Mouse (Mus musculus): ENCODE data around the gene Unc5c. TPM values are rescaled to one million over a fixed set of nuclear protein-coding genes. Genes with fewer than 3 reads are reported as not detected.

Unc5c gene
- total RNA-seq, 2 experiments from 2014 or later, result 0.08 to 0.22 TPM

DNA sequence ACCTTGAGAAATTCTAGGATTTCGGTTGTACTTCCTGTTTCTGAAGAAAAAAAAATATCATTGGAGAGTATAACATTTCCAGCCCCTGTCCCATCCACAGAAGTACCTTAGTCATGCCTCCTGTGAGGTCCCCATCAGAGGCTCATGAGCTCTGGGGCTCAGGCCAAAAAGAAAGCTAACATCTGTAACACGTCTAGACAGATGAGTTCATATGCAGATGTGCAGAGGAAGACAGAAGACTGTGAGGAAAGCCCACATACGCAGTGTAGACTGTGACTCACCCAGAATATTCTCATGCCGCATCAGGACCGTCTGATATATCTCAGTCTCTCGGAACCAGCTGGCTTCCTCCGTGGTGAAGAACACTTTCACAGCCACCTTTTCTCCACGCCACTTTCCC lies 392.1 kb downstream of the Unc5c start:
- intact Hi-C loops (cut with DNase I; ENCODE audit: low total_unique reads), result no loop called here
- no peak for DNase-seq

DNA sequence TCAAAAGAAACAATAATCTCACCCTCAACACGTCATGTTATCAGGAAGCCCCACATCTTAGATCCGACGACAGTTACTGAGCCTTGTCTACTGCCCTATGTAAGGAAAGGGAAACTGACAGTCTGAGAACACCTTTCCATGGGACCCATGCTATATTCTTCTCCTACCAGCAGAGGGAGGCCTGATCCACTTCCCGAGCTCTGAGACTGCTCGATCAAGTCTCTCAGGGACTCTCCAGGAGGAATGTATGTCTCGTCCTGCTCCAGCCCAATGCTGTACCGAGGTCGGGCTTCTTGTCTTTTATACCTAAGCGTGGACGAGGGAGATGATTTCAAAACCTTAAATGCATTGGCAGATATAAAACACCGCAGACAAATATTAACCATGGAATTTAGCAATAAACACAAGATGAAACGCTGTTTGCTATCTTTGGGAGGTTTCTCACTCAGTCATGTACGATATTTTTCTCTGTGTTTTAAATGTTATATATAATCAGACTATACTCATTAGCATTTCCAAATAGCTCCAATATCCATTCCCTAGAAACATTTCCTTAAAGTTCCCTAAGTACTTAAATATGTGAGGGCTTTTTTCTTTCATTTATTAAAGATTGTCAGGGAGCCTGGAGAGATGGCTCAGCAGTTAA lies 397.9 kb downstream of the Unc5c start:
- peak; percentile 23 for DNase-seq
- intact Hi-C loops (cut with DNase I; ENCODE audit: low total_unique reads), result loop anchor here (2.0 to 10.0 kb wide), 2 partner anchors 412 to 612 kb away; no protein-coding TSS in a partner anchor

DNA sequence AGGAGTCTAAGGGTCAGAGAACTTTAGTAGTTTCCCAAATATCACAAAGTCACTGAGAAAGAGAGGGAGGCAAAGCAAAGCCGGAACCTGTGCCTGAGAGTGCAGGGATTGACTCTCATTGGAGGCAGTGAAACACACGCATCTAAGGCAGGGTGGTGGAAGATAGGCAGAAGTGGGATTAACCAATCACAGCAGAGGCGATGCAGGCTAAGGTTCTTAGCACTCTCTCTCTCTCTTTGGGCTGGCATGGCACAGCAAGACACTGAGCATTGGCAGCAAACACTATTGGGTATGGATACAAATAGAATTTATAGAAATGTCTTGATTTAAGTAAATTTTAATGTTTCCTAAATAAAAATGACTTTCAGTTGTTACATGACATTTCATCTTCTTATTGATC lies 406.8 kb downstream of the Unc5c start:
- intact Hi-C loops (cut with DNase I; ENCODE audit: low total_unique reads), result no loop called here

DNA sequence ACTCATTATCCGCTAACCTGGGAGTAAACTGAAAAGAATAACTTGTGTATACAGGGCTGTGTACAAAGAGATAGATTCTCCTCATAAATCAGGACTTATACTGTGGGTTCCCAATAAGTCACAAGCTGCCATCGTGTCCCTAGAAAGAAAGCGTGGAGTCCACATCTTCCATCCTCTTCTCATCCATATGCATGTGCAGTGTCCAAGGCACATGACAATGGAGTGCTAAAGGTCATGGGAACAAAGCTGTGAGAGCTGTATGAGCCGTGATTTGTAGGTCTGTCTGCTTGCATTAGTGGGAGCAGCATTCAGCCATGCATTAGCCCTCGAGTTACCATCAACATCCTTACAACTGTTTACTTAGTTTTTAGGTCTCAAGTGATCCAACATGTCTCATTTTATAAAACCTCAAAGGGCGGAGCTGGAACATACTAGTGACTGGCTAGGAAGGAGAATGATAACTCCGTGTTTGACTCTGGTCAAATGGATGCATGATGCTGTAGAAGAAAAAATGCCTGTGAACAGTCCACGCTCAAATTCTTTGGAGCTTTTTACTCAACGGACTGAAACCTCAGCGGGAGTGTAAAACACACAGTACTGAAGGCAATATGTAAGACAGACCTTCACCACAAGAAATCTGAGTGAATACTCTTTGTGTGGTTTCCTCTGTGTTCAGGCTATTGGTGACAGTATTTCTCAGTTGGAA lies 407.5 kb downstream of the Unc5c start:
- DNase-seq, result no peak
- intact Hi-C loops (cut with DNase I; ENCODE audit: low total_unique reads), result no loop called here

More for the DNA sequence above, 406.8 kb downstream of the Unc5c start:
- DNase-seq, result no peak

DNA sequence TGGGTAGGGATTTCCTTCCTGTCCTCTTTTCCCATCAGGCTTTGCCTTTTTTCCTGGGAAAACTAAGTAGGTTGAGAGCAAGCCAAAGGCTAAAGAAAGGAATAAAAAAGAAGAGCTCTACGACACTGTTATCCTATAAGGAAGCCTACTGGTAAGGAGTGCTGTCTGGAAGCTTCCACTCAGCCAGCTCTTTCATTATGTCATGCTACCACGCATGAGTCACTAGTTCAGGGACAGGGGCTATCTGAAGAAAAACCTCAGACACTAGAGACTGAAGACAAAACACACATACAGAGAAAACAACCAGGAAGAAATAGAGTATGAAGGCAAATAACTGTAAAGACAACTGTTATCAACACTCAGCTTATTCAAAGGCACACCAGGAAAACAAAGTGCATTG lies 417.5 kb downstream of the Unc5c start:
- intact Hi-C loops (cut with DNase I; ENCODE audit: low total_unique reads), result loop anchor here (10.0 kb wide), 1 partner anchor 152 kb away; no protein-coding TSS in a partner anchor
- no peak for DNase-seq

DNA sequence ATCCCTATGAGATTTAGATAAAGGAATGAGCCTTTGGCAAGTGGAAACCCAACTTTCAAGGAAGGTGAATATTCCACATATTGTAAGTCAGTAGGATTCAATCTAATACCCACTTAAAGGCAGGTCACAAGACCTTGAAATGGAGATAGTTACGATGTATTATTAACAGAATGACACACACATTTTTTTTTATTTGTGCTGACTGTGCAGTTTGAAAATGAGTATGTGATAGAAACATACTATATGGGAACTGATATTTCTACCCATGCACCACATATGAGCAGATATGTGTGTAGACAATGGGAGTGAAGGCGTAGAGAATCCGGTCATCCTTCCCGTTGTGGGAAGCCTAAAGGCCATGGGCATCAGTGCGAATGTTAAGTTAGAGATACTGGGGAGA lies 419.2 kb downstream of the Unc5c start:
- no peak for DNase-seq
- intact Hi-C loops (cut with DNase I; ENCODE audit: low total_unique reads), result loop anchor here (10.0 kb wide), 1 partner anchor 151 kb away; no protein-coding TSS in a partner anchor
